Mouse (Mus musculus) left cerebral cortex, postnatal 10 days (tissue): ENCODE data around the gene Gm5141. TPM values are rescaled to one million over a fixed set of nuclear protein-coding genes. Genes with fewer than 3 reads are reported as not detected.
"Not testable (repeated sequence)": the region's sequence is repeated elsewhere in the genome, so short reads cannot be mapped to it uniquely, and the experiment has no call there.

ENCODE experiments used
- DNase-seq, 2 experiments: peaks; one replicate each; pipeline ENCODE4 v3.0.0; 2021 to 2022; ENCODE audit warnings: low spot score in 2 of 2, mixed read lengths in 1 of 2; ENCODE audit errors: extremely low spot score in 1 of 2
- intact Hi-C: fragments of 180-260 bp; cut with DNase I; formaldehyde crosslinking; loops from one replicate; pipeline ENCODE4 v1.15.1; 2025
- microRNA-seq: library from miRNA; unstranded; fragments of <30 nt; microRNA quantifications from one replicate; pipeline ENCODE4 v1.2.0, GENCODE M21; 2022
- total RNA-seq, 2 experiments: library from RNA; stranded (reverse); gene quantifications; 2 replicates each; pipeline ENCODE4 v1.2.3; 2021

Gm5141 gene
- total RNA-seq, result 1 to 10 TPM; 4.0 to 7.6 TPM

GRCm38 (mm10) chr13:62785199-62786134 is at the start of gene Gm5141:
Gene Gm5141, minus strand, starts transcription at chr13:62785808.
- intact Hi-C loops, result not testable (repeated sequence)
- peak; percentile 17 to 39 for DNase-seq

DNA sequence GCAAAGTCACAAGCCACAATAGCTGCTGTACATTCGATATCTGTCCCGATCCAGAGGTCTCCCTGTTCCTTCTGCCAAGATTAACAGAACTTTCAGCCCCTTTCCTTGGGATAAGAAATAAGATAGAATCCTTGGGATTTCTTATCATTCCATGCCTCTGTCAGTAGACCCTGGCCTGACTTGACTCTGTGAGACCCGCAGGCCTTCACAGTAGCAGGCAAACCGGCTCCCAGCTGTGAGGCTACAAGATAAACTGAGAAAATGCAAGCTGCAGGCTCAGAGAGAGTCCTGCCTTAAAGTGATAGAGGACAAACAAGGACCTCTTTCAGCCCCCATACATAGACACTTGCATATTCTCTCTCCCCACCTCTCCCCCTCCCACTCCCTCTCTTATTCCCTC is 47.7 kb upstream of the Gm5141 start:
- no peak for DNase-seq
- intact Hi-C loops, result no loop called here

GRCm38 (mm10) chr13:62832239-62832638 is 46.6 kb upstream of the Gm5141 start:
- intact Hi-C loops, result no loop called here
- no peak for DNase-seq

DNA sequence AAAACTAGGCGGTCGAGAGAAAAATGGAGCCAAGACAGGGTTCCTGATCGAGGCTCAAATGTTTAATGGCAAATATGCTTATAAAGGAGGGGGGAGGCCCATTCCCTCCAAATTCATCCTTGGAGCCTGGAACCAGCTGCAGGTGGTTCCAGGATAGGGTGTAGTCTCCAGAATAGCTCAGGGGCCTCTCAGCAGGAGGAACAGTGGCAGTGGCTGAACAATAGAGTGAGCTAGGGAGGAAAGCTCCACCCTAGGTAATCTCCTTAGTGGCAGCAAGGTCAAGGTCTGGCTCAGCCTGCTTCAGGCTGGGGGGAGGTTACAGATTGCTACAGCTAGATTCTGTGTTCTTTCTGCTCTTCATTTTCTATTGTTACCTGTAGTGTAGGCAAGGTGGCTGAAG is 30.1 kb upstream of the Gm5141 start:
- intact Hi-C loops, DNase-seq: not testable (repeated sequence)

GRCm38 (mm10) chr13:62812713-62813112 is 27.1 kb upstream of the Gm5141 start:
- DNase-seq, result no peak

DNA sequence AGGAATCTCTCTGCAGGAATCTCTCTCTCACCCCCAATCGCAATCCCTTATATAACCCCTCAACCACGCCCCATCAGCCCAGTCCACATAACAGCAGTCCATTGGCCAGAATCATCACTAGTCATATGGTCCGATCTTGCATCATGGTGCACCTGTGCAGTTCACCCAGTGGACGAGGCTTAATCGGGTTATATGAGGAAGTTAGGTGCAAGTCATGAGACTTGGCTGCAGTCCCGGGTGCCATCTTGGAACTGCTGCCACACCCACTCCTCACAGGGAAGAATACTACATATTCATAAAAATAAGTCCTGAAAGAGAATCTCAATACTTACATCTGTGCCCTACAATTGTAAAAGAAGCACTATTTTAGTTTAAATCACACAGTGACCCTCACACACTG is 22.4 kb upstream of the Gm5141 start:
- DNase-seq, intact Hi-C loops: not testable (repeated sequence)

More at GRCm38 (mm10) chr13:62812713-62813112, 27.1 kb upstream of the Gm5141 start:
- intact Hi-C loops, result no loop called here

DNA sequence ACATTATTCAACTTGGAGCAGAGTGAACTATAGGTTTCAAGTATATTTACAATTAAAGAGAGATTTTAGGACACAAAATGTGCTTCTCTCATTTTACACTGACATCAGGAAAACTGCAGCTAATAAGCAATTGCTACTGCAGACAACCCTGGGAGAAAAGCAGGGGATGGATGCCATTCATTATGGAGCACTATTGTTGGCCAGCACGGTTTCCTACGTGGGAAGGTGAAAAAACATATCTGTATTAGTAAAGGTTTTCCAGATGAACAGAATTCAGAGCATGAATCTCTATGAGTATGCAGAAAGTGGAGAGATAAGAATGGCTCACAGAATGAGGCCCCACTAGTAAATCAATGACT is 506 bp upstream of the Gm5141 start:
- not testable (repeated sequence) for DNase-seq

DNA sequence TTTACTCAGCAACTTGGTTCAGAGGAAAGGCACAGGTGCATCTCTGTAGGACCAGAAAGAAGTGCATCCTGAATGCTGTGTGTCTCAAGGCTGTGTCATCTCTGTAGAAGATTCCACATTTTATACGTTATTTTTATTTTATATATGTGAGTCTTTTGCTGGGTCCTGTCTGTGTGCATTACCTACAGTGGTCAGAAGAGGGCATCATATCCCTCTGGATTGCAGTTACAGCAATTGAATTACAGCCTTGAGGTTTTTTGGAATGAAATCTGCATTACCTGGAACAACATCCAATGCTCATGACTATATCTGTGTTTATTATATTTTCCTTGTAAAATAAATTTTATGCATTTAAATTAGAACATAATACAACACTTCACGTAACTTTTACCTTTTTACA is 21.8 kb downstream of the Gm5141 start:
- peak; percentile 38 to 42 for DNase-seq
- intact Hi-C loops, result loop anchor here (10.0 kb wide), 1 partner anchor 571 kb away; no protein-coding TSS in a partner anchor

More for the DNA sequence above, 506 bp upstream of the Gm5141 start:
- intact Hi-C loops, result not testable (repeated sequence)

- DNase-seq, result peak; percentile 13 to 50
- intact Hi-C loops, result loop anchor here (2.0 to 10.0 kb wide), 2 partner anchors 94 to 574 kb away; no protein-coding TSS in a partner anchor
Observed at GRCm38 (mm10) chr13:62760432-62761415, 24.9 kb downstream of the Gm5141 start, which contains the start of gene Platr25. Gene Platr25, minus strand, starts transcription at chr13:62760709.

DNA sequence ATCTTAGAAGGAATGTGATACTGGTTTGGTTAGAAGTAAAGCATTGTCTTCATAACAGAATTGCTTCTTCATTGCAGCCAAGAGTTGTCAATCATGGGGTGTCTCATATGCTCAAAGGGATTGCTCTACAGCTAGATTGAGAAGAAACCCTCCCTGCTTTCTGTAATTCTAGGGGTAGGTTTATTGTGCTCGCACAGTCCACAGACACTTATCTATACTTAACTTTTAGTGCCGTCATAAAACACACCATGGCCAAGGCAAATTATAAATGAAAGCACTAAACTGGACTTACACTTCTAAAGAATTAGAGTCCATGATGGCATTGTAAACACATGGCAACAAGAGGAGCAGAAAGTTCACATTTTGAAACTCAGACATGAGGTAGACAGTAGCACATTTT is 52.3 kb downstream of the Gm5141 start:
- DNase-seq, result no peak
- intact Hi-C loops, result no loop called here

Small RNAs within 50 kb of the gene (microRNA-seq; reads per million reads assigned to microRNA genes)
- not detected for gene Gm24588
- not detected for gene Mir713

Other genes with a start within 250 kb of the Gm5141 start
- under 1 TPM in 1 of 2 experiments, not detected in 1; 0.79 TPM for gene Zfp935, start 227.3 kb downstream of the Gm5141 start, total RNA-seq
- gene Zfp934, start 214.6 kb downstream of the Gm5141 start, total RNA-seq, result 1 to 10 TPM; 6.3 to 6.8 TPM
- gene 6720489N17Rik, start 161.6 kb downstream of the Gm5141 start, total RNA-seq, result 1 to 10 TPM; 3.3 to 3.5 TPM
- gene Platr25, start 25.1 kb downstream of the Gm5141 start, total RNA-seq, result 10 to 100 TPM in 1 of 2 experiments, 1 to 10 TPM in 1; 9.9 to 10.0 TPM
- gene Fbp2, start 72.6 kb upstream of the Gm5141 start, total RNA-seq, result under 1 TPM; 0.34 to 0.69 TPM
- under 1 TPM in 1 of 2 experiments, not detected in 1; 0.39 TPM for gene Fbp1, start 102.5 kb upstream of the Gm5141 start, total RNA-seq
- gene 2010111I01Rik, start 179.1 kb upstream of the Gm5141 start, total RNA-seq, result 10 to 100 TPM; 62.1 to 69.1 TPM